Mouse (Mus musculus): ENCODE measurements around the gene Aox2. TPM values are rescaled to one million over a fixed set of nuclear protein-coding genes. Genes with fewer than 3 reads are reported as not detected.

The Aox2 gene
- total and polyA plus RNA-seq, 3 experiments = 0.04 to 0.08 TPM; not detected in 1

- DNase-seq (ENCODE audit: low read depth, low spot score) = no peak
- no peak overlapping the region for H3K9ac ChIP-seq (ENCODE audit: control insufficient read depth, low read depth, low read length, poor library complexity, severe bottlenecking)
- no peak overlapping the region for H3K27ac ChIP-seq (ENCODE audit: control insufficient read depth, low read depth, low read length)
- TF ChIP-seq ZMIZ1 (IDR thresholded peaks at IDR 0.05; ENCODE audit: low read depth, low read length) (no peak), NELFE (IDR thresholded peaks at IDR 0.05; ENCODE audit: low read depth, low read length) (no peak), ELF1 (IDR thresholded peaks at IDR 0.05; ENCODE audit: low read depth, low read length) (no peak), USF1 (IDR thresholded peaks at IDR 0.05; ENCODE audit: low read depth, low read length) (no peak)
- H3K27me3 ChIP-seq (ENCODE audit: control insufficient read depth in 1 of 2, insufficient read depth in 2 of 2, low read length in 2 of 2) = peaks cover 0 to 6% of the 10 kb centered on the region in 2 experiments; a peak in 2 of 4 replicates
- H3K4me1 ChIP-seq (ENCODE audit: control insufficient read depth in 1 of 2, insufficient read depth in 2 of 2, low read length in 2 of 2) = no peaks in the 10 kb centered on the region
- H3K9me3 ChIP-seq (replicated peaks; ENCODE audit: insufficient read depth, low read length) = no peaks in the 10 kb centered on the region
- no peaks in the 10 kb centered on the region for H3K79me2 ChIP-seq (ENCODE audit: control insufficient read depth, insufficient read depth, low read length, poor library complexity)
- H3K4me3 ChIP-seq (ENCODE audit: control insufficient read depth in 1 of 2, insufficient read depth in 1 of 2, low read depth in 2 of 2, low read length in 2 of 2) = no peak overlapping the region
- H3K36me3 ChIP-seq (ENCODE audit: control insufficient read depth in 1 of 2, insufficient read depth in 2 of 2, low read length in 2 of 2) = no peaks in the 10 kb centered on the region
Observed at GRCm38 (mm10) chr1:58291394-58292300, 13.5 kb downstream of the Aox2 start.

GRCm38 (mm10) chr1:58294730-58295129 is 16.6 kb downstream of the Aox2 start:
- DNase-seq (ENCODE audit: low read depth, low spot score) = no peak
- Histone ChIP-seq H3K4me3 (ENCODE audit: control insufficient read depth in 1 of 2, insufficient read depth in 1 of 2, low read depth in 2 of 2, low read length in 2 of 2) (no peak overlapping the region), H3K4me1 (ENCODE audit: control insufficient read depth in 1 of 2, insufficient read depth in 2 of 2, low read length in 2 of 2) (no peaks in the 10 kb centered on the region), H3K79me2 (ENCODE audit: control insufficient read depth, insufficient read depth, low read length, poor library complexity) (no peaks in the 10 kb centered on the region), H3K27ac (ENCODE audit: control insufficient read depth, low read depth, low read length) (no peak overlapping the region), H3K27me3 (ENCODE audit: control insufficient read depth in 1 of 2, insufficient read depth in 2 of 2, low read length in 2 of 2) (peaks cover 0 to 2% of the 10 kb centered on the region in 2 experiments; a peak in 1 of 4 replicates), H3K9ac (ENCODE audit: control insufficient read depth, low read depth, low read length, poor library complexity, severe bottlenecking) (no peak overlapping the region), H3K36me3 (ENCODE audit: control insufficient read depth in 1 of 2, insufficient read depth in 2 of 2, low read length in 2 of 2) (no peaks in the 10 kb centered on the region), H3K9me3 (replicated peaks; ENCODE audit: insufficient read depth, low read length) (no peaks in the 10 kb centered on the region)
- TF ChIP-seq EP300 (IDR thresholded peaks at IDR 0.05; ENCODE audit: low read depth in 1 of 2, low read length in 2 of 2) (no peak), KAT2A (conservative IDR thresholded peaks at IDR 0.05; ENCODE audit: low read depth, low read length) (no peak), ZNF384 (IDR thresholded peaks at IDR 0.05; ENCODE audit: low read depth, low read length) (no peak), HCFC1 (IDR thresholded peaks at IDR 0.05; ENCODE audit: low read depth, low read length) (no peak), GATA1 (IDR thresholded peaks at IDR 0.05; ENCODE audit: low read depth, low read length) (no peak), NRF1 (IDR thresholded peaks at IDR 0.05; ENCODE audit: insufficient read depth, low read depth, low read length, poor library complexity, severe bottlenecking) (no peak), ZKSCAN1 (IDR thresholded peaks at IDR 0.05; ENCODE audit: low read depth, low read length) (no peak), CHD2 (IDR thresholded peaks at IDR 0.05; ENCODE audit: low read length) (no peak), JUND (IDR thresholded peaks at IDR 0.05; ENCODE audit: low read depth, low read length) (no peak), ELF1 (IDR thresholded peaks at IDR 0.05; ENCODE audit: low read depth, low read length) (no peak), NELFE (IDR thresholded peaks at IDR 0.05; ENCODE audit: low read depth, low read length) (no peak), MXI1 (IDR thresholded peaks at IDR 0.05; ENCODE audit: low read depth, low read length) (no peak), USF1 (IDR thresholded peaks at IDR 0.05; ENCODE audit: low read depth, low read length) (no peak), ETS1 (IDR thresholded peaks at IDR 0.05; ENCODE audit: low read depth, low read length) (no peak), USF2 (IDR thresholded peaks at IDR 0.05; ENCODE audit: borderline replicate concordance in 1 of 2, insufficient read depth in 1 of 2, low read depth in 1 of 2, low read length in 2 of 2) (no peak), RAD21 (IDR thresholded peaks at IDR 0.05; ENCODE audit: low read depth, low read length) (no peak), CHD1 (IDR thresholded peaks at IDR 0.05; ENCODE audit: low read depth, low read length) (no peak), MAZ (IDR thresholded peaks at IDR 0.05; ENCODE audit: low read depth, low read length) (no peak), BHLHE40 (IDR thresholded peaks at IDR 0.05; ENCODE audit: borderline replicate concordance, low read depth, low read length) (no peak), E2F4 (IDR thresholded peaks at IDR 0.05; ENCODE audit: borderline replicate concordance, low read depth, low read length) (no peak)

All from MEL (cell line).